Mouse (Mus musculus) bone marrow, adult 2 months (tissue): Measurements from ENCODE around the gene Slc22a14. TPM values are rescaled to one million over a fixed set of nuclear protein-coding genes. Genes with fewer than 3 reads are reported as not detected.

ENCODE experiments used
- H3K27ac ChIP-seq: fragments of 200-500 bp; 2 replicates; pipeline ENCODE4 v1.5.1; 2012; ENCODE audit warnings: low read depth, mild to moderate bottlenecking, control low read depth, inconsistent platforms, low read length; ENCODE audit not compliant: control insufficient read depth, poor library complexity, insufficient read depth
- H3K4me1 ChIP-seq: fragments of 200-500 bp; 2 replicates; pipeline ENCODE4 v1.6.1; 2011; ENCODE audit warnings: low read length; ENCODE audit not compliant: control insufficient read depth, insufficient read depth
- H3K4me3 ChIP-seq: fragments of 200-500 bp; replicated peaks from 2 replicates; pipeline ENCODE3; 2011; ENCODE audit warnings: mild to moderate bottlenecking, low read depth, low read length, control low read depth; ENCODE audit not compliant: control insufficient read depth
- CTCF ChIP-seq: fragments of 200-500 bp; IDR thresholded peaks from 2 replicates; pipeline ENCODE4 v1.5.1; 2011; ENCODE audit warnings: low read length, control low read depth; ENCODE audit not compliant: control insufficient read depth, insufficient read depth
- POLR2A ChIP-seq: fragments of 200-500 bp; IDR thresholded peaks from 2 replicates; pipeline ENCODE4 v1.6.1; 2011; ENCODE audit warnings: low read depth, mild to moderate bottlenecking, control low read depth, low read length, borderline replicate concordance; ENCODE audit not compliant: control insufficient read depth
- WGBS: fragments of 180-500 bp; shearing (Covaris S2); methylation state at CpG from one replicate; pipeline ENCODE4 v1.1.7; 2018; 5-methylcytosine and 5-hydroxymethylcytosine counted together
- polyA plus RNA-seq: library from polyadenylated mRNA; stranded (reverse); fragments of >200 nt; gene quantifications from 2 replicates; pipeline ENCODE4 v1.2.4, GENCODE M21; 2011; ENCODE audit warnings: low replicate concordance; ENCODE audit not compliant: missing spikeins, insufficient read depth, insufficient read length

Slc22a14 gene
- polyA plus RNA-seq = 2.0 and 8.0 TPM in 2 replicates

- Histone ChIP-seq H3K4me1 (no peaks in the 10 kb centered on the region), H3K27ac (no peak within 1 kb of the TSS), H3K4me3 (no peak within 1 kb of the TSS)
- TF ChIP-seq CTCF = no peak
- TF ChIP-seq POLR2A = no peak
- WGBS = 13% methylated on average over 7 of the region's 7 CpGs
Measured at GRCm38 (mm10) chr9:119365284-119365683, at the start of gene Slc22a14. TSS of gene Slc22a14 (minus strand) at chr9:119365553.

GRCm38 (mm10) chr9:119409864-119410263 is 44.5 kb upstream of the Slc22a14 start:
- TF ChIP-seq POLR2A = no peak
- no peak for TF ChIP-seq CTCF
- Histone ChIP-seq H3K27ac (no peak overlapping the region), H3K4me1 (no peaks in the 10 kb centered on the region; the same call in 1 of the 2 replicates), H3K4me3 (no peak overlapping the region)
- 78% methylated on average over 5 of the region's 5 CpGs for WGBS

DNA sequence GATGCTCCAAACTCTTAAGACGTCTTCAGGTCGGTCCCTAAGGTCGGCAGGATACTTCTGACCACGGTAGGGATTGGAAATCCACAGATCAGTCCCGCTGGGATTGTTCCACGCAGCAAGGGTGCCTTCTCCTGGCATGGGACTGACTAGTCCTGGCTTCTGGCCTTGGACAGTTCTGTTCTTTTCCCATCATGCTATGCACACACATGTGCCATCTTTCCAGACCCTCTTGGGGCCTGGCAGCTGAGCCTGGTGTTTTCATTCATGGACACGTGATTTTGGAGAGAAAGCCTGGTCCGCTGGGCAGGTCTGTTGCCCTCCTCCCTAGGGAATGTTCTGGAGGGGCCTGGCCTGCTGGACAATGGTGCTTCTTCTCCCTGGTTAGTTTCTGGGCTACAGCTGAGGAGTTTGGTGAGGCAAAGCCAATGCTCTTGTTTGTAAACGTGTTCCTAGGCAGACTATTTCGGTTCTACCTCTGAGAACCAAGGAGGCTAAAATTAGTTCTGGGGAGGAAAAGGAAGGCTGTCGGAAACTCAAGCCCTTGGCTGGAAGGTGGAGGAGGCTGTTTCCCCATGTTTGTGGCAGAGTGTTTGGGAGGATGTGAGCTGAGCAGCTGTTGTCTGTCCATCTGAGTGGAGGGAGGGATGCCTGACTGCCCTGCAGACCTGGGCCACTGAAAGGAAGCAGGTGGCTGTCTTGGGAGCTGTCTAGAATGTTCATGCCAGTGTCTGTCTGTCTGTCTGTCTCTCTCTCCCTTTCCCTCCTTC is 43.7 kb upstream of the Slc22a14 start:
- Histone ChIP-seq H3K27ac (no peak overlapping the region), H3K4me1 (no peaks in the 10 kb centered on the region; the same call in 1 of the 2 replicates), H3K4me3 (no peak overlapping the region)
- WGBS = 60% methylated on average over 11 of the region's 11 CpGs
- no peak for TF ChIP-seq CTCF
- no peak for TF ChIP-seq POLR2A

DNA sequence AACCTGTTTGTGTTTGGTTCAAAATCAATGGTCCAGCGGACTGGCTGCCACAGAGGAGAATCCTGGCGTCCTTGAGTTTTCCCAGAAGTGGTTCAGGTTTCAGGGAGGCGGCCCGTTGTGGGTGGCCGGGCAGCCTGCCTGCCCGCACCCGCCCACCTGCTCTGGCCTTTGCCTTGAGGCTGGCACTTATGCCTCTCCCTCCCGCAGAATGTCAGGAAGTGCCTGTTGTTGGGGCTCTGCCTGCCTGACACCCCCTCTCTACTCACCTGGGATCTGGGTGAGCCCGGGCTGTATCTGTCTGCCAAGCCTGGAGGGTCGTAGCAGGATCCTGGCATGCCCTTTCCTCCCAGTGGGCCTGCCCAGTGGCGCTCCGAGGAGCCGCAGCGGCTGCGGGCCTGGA is 42.5 kb upstream of the Slc22a14 start:
- Histone ChIP-seq H3K27ac (no peak overlapping the region), H3K4me1 (no peaks in the 10 kb centered on the region; the same call in 1 of the 2 replicates), H3K4me3 (no peak overlapping the region)
- 92% methylated on average over 15 of the region's 15 CpGs for WGBS
- TF ChIP-seq POLR2A = no peak
- TF ChIP-seq CTCF = no peak

DNA sequence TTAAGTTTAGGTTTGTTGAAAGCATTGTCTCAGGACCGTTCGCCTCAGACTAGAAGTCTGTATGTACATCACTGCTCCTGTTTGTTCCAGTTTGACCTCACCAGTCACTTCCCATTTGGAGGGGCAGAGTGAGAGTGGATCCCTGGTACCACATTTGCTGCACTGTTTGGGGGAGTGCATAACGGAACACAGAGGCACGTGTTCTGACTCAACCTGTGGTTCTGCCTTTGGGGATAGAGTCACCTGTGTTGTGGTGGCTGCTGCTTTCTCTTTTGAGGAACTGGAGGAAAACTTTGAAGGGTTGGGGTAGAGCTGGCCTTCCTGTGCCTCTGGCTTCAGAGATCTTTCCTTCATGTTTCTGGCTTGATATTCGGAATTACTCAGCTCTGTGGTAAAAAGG is 38.7 kb upstream of the Slc22a14 start:
- no peak overlapping the region for H3K4me3 ChIP-seq
- H3K4me1 ChIP-seq = peaks cover 1% of the 10 kb centered on the region; the same call in 1 of the 2 replicates
- no peak for TF ChIP-seq CTCF
- TF ChIP-seq POLR2A = no peak
- no peak overlapping the region for H3K27ac ChIP-seq
- WGBS = 10% methylated on average over 5 of the region's 5 CpGs

- TF ChIP-seq POLR2A (no peak), CTCF (no peak)
- Histone ChIP-seq H3K4me3 (peak overlapping the region; percentile 43), H3K27ac (no peak overlapping the region), H3K4me1 (peaks cover 1% of the 10 kb centered on the region; the same call in 1 of the 2 replicates)
- under 1% methylated on average over 26 of the region's 26 CpGs for WGBS
Measured at GRCm38 (mm10) chr9:119403236-119403641, 37.9 kb upstream of the Slc22a14 start.

DNA sequence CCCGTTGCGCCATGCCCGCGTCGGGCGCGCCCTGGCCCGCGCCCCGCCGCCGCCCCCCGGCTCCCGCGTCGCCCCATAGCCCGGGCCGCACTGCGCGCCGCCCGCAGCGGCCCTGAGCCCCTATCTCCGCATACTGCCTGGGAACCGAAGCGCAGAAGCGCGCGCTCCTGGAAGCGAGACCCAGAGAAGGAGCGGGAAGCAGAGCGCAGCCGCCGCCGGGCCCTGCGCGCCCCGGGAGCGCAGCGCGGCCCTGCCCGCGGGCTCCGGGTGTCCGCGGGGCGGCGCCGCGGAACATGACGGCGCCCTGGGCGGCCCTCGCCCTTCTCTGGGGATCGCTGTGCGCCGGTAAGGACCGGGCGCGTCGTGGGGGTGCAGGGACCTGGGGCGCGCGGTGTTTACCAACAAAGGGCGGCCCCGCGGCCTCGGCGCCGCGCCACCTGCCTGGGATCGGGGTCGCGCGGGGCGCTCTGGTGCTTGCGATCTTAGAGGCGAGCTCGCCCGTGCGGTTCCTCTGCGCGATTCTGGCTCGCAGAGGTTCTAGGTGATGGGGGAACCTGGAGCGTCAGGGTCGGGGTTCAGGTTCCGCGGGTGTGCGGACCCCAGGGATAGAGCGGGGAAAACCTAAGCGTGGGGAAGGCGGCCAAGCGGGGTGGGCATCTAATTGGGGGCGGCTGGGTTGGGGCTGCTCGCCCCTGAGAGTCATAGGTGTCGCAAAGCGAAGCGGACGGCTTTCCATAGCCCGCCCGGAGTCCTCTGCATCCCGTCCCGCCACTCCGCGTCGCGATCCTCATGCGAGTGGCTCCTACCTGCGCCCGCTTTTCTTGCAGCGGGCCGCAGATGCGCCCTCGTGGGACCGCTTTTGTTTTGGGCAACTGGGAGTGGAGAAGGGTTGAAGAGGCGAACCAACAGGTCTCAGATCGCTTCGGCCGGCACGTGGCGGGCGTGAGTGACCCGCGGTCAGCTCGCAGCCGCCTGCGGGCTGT is 37.2 kb upstream of the Slc22a14 start:
- TF ChIP-seq POLR2A (no peak), CTCF (no peak)
- WGBS = under 1% methylated on average over 115 of the region's 127 CpGs
- peak overlapping the region; percentile 57 for H3K4me3 ChIP-seq
- H3K4me1 ChIP-seq = peaks cover 1% of the 10 kb centered on the region; the same call in 1 of the 2 replicates
- peak overlapping the region; percentile 52; the same call in 1 of the 2 replicates for H3K27ac ChIP-seq

GRCm38 (mm10) chr9:119401801-119402214 is 36.5 kb upstream of the Slc22a14 start, which contains the start of gene Acvr2b:
TSS of gene Acvr2b (plus strand) at chr9:119402118.
- TF ChIP-seq POLR2A (no peak), CTCF (no peak)
- WGBS = under 1% methylated on average over 25 of the region's 32 CpGs
- Histone ChIP-seq H3K27ac (peak within 1 kb of the TSS; percentile 52; the same call in 1 of the 2 replicates), H3K4me3 (peak within 1 kb of the TSS; percentile 57), H3K4me1 (peaks cover 1% of the 10 kb centered on the region; the same call in 1 of the 2 replicates)

DNA sequence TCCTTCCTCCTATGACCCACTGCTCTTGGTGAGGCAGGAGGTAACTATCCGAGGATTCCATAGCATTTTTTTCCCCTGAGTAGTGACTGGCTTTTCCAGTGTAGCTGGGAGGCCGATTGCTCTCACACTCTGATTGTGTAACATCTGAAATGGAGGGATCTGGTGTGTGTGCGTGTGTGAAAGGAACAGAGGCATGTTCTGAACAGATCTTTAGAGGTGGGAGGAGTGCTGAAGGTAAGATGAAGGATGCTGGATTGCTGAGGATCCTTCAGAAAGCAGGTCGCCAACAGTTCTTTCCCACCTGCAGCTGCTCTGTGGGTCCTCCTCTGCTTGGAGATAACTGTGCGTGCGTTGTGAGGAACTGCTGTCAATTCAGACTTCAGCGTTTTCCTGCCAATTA is 36.0 kb upstream of the Slc22a14 start:
- WGBS = 0% methylated on average over 7 of the region's 7 CpGs
- H3K4me3 ChIP-seq = peak overlapping the region; percentile 42
- TF ChIP-seq POLR2A (no peak), CTCF (no peak)
- no peak overlapping the region for H3K27ac ChIP-seq
- peaks cover 1% of the 10 kb centered on the region; the same call in 1 of the 2 replicates for H3K4me1 ChIP-seq
